Mouse (Mus musculus): ENCODE results near the gene Igfbp2.

Gene Igfbp2

DNA sequence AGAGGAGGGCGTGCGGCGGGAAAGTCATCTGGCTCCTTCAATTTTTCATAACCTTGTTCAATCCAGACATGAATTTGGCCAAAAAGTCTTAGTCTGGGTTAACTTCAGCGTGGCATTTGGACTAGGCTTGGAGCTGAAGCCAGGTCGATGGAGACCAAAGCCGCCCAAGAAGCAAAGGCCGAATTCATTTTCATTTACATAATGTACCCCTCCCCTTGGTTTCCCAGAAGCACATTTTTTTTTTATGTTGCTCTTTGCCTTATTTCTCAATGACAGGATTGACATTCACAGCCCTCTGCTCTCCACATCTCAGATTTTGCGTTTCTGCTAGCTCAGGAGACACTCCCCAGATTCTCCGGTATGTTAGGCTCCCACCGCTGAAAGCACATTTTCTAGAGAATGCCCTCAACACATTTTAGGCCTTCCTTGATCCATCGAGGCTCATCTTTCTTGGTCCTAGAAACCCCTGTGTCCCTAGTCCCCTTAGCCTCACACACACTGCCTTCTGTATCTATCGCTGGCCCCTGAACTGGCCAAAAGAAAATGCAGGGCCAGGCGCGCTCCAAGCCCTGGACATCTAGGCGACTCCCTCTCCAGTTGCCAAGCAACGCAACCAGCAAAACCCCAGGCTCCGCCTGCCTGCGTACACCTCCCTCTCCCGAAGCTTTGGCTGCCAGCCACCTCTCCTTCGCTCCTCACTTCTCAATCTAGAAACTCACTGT, 46.5 kb downstream of the Igfbp2 start:
- no peak for DNase-seq (ENCODE audit: extremely low read depth, low read depth, low spot score)

DNA sequence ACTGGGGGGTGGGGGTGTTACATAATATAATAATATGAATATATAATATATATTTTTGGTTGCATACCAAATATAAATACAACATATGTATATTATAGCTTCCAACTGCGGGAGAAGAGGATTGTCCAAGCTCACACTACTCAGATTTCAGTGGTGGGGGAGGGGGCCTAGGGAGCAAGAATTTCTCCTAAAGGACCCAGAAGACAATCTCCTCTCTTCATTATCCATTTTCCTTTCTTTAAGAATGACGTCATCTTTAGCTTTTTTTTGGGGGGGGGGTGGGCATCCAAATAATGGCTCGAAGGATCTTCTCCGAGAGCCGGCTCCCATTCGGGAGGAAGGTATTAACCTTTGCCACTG, 47.0 kb downstream of the Igfbp2 start:
- DNase-seq (ENCODE audit: extremely low read depth, low read depth, low spot score), result no peak

DNA sequence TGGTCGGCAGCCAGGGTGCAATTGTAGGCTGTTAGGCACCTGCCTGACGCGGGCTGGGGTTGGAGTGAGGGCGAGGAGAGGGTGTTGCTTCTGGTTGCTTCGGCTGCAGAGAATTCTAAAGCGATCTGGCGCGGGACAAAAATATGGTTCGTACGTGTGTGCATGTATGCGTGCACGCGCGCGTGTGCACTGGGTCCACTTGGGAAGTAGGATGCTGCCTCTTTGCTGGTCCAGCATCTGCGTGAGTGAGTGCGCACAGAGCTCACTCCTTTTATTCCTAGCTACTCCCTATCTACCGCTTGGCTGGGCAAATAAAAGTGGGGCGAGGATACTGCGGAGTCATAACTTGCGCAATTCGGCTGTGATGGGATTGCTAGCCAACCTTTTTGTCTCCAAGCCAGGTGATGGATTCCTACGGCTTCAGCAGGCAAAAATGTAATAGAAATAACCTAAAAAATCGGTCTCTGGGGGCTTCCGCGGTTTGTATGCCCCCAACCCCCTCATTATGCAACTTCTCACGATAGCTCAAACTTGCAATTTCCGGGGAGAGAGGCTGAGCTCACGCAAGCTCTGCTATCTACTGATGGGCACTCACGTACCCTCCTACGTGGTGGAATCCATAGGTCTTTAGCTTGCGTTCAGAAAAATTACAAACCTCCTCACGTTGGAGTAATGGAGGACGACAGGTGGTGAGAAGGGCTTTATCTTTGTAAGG, 47.6 kb downstream of the Igfbp2 start:
- DNase-seq (ENCODE audit: extremely low read depth, low read depth, low spot score), result no peak

DNA sequence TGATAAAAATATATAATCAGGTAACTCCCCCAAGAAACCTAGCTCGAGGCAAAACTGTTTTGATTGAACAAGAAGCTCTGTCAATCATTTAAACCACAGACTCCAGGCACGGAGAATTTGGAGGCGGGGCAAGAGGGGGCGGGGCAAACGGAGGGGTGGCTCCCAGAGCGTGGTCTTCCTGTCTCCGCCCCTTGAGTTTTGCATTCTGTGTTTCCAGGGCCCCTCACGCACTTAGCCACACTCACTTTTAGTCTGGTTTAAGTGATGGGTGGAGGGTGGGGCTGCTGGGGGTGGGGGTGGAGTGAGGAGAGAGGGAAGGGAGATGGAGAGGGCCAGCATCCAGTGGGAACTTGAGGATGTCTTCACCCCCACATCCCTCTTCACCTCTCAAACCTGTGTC, 48.2 kb downstream of the Igfbp2 start:
- DNase-seq (ENCODE audit: extremely low read depth, low read depth, low spot score), result no peak

DNA sequence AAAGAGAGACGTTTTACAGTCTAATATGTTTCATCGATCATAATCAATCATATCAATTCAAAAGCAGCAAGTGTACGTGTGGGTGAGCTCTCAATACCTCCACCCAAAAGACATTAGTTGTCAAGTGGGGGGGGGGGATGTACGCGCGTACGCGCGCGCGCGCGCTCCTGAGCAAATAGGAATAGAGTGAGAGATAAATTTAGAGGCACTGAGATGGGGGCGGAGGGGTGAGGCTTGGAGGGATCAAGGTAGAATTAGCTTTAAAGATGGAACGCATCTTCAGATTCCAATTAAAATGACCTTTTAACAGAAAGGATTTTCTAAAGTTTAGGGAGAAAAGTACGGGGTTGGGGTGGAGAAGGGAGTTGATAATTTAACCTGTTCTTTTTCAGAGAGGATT, 48.8 kb downstream of the Igfbp2 start:
- DNase-seq (ENCODE audit: extremely low read depth, low read depth, low spot score), result no peak

DNA sequence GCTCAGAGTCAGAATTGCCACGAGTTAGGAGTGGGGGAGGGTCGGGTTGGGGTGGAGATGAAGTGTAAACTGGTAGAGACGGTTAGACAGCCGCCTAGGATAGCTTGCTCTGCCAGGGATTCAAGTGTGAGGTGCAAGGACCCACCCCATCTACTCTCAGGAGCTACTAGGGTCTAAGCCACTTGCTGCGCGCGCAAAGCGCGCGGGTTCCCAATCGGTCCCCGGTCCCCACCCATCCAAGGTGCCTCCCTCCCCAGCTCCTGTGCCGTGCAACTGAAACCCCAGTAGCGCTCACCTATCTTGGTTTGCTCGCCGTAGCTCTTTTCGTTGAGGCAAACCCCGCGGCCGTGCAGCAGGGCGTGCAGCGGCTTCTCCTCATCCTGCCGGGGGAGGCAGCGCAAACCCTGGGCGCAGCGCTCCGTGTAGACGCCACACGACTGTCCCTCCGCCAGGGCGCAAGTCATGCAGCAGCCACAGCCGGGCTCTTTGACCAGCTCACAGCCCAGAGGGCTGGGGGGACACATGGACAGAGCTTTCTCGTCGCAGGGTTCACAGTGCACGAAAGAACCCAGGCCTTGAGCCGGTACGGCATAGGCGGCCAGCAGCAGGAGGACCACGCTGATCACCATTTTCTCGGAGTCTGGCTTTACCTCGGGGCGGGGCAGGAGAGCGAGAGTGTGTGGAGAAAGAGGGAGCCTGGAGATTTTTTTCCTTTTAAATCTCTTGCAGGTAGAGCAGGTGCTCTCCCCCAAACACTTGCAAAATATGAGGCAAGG, 49.4 kb downstream of the Igfbp2 start:
- no peak for DNase-seq (ENCODE audit: extremely low read depth, low read depth, low spot score)

DNA sequence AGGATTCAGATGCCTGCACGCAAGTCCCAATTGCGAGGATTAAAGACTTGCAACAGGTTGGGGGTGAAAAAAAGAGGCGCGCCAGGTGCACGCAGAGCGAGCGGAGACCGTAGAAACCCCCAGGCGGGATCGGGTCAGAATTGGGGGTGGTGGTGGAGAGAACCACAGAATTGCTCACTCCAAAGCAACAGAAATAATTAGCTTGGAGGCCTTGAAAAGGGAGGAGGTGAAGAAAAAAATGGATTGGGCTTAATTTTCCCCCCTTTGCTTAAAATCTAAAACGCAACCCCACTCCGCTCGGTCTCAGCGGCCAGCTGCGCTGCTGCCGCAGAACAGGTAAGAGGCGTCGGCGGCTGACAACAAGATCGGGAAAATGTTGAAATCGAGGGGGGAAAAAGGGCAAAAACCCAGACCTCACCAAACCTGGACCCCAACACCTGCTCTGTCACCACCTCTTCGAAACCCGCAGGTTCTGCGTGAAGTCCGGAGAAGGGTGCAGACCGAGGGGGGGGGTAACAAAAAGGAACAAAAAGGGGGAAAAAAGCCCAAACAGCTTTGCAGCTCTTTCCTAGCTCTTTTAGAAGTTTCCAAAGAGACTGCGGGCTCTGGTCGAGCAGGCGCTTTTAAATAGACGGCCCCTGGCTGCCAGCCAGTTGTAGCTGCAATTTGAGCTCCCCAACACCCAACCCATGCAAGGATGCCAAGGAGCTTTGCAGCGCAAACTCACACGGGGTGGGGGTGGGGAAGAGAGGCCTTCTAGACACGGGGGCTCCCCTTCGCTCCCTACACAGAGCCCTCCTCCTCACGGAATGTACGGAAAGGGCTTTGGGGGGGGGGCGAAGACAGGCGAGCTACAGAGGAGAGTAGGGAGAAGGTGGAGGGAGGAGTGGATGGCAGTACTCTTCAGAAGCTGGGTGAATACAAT, 50.2 kb downstream of the Igfbp2 start, which contains the start of gene Igfbp5:
Gene Igfbp5, minus strand, starts transcription at position 598 of the 925 bp plus-strand sequence.
- no peak for DNase-seq (ENCODE audit: extremely low read depth, low read depth, low spot score)

DNA sequence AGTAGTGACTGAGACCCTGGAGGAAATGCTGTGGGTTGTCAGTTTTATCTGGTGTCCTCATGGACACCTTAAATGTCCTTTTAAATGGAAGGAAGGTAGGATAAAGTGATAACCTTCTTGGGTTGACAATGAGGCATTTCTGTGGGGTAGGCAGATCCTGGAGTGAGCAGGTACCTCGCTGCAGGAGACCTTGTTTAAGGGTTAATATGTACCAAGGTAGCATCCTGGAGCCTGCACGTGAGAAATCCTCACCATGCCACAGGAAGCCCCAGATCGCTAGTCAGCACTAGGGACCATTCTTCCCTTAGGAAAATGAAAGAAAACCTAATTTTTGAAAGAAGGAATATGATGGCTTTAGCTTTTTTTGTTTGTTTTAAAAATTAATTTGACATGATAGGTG, 51.4 kb downstream of the Igfbp2 start:
- DNase-seq (ENCODE audit: extremely low read depth, low read depth, low spot score), result no peak

DNA sequence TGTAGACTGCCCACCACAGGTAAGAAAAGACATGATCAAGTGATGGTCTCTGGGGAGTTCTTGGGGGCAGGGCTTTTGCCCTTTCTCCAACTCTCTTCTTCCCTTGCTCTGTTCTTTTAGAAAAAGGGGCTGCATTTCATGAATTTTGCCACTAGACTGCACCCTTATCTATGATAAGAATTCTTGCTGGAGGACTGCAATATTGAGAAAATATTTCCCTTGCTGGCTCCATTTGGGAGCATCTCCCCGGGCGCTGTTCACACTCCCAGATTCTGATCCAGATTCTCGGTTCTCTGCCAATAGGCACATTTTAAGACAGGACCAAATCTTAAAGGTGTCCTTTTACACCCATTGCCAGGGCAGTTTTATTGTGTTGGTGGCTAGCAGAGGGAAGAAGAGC, 51.8 kb downstream of the Igfbp2 start:
- no peak for DNase-seq (ENCODE audit: extremely low read depth, low read depth, low spot score)

DNA sequence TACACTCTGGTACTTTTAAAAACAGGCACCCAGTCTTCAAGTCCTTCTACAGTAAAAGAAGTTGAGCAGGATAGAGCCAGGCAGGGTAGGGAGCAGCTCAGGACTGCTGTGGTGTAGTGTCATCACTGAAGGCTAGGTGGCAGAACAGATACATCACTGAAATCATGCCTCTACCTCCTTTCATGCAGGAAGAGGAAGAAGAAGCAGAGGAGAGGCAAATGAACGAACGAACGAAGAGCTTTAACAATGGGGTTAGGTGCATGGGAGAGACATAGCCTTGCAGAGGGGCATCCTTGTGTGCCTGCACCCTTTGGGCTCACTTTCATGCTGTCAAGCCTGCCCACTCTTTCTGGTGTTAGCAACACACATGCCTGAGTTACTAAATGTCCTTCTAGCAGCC, 53.6 kb downstream of the Igfbp2 start:
- DNase-seq (ENCODE audit: extremely low read depth, low read depth, low spot score), result no peak

DNA sequence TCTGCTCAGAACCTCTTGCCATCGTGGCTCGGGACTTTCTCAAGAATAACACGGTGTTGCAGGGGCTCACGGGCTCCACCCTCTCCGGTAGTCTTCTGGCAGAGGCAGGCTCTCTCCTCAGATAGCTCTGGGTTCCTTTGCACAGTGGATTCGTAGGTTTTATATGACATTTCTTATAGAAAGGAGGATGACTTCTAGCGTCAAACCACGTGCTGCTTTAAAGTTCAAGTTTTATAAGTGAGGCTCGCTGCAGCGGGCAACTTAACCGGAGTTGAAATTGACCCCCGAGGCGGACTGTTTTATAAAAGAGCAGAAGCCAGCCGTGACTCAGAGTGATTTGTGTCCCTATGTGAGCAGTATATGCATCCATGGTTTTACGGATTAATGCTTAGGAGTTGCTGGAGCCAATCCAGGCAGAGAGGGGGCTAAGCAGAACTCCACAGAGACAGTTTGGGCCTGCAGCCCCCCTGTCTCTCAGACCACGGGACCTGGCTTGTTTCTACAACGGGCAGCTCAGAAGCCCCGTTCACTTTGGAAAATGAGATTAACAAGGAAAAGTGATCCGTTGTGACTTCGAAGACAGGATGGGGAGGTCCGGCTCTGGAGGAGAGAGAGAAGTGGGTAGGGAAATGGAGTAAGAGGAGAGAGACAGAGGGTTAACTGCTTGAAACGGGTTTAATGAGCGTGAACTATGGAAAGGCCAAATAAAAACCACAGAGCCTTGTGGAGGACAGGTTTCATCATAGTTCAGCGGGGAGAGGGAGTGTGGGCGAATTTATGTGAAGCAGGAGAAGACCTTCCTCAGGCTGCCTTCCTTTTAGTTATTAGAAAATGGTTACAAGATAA, 54.4 kb downstream of the Igfbp2 start:
- no peak for DNase-seq (ENCODE audit: extremely low read depth, low read depth, low spot score)

DNA sequence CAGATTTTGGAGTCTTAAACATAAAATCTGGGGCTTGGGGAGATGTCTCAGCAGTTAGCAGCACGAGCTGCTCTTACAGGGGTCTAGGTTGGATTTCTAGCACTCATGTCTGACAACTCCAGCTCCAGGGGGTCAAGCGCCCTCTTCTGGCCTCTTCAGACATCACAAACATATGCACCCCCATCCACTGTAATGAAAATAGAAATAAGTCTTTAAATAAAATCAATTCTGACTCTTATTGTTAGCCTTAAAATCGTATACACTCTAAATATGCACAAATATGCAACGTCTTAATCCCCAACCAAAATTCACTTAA, 55.0 kb downstream of the Igfbp2 start:
- DNase-seq (ENCODE audit: extremely low read depth, low read depth, low spot score), result no peak

DNA sequence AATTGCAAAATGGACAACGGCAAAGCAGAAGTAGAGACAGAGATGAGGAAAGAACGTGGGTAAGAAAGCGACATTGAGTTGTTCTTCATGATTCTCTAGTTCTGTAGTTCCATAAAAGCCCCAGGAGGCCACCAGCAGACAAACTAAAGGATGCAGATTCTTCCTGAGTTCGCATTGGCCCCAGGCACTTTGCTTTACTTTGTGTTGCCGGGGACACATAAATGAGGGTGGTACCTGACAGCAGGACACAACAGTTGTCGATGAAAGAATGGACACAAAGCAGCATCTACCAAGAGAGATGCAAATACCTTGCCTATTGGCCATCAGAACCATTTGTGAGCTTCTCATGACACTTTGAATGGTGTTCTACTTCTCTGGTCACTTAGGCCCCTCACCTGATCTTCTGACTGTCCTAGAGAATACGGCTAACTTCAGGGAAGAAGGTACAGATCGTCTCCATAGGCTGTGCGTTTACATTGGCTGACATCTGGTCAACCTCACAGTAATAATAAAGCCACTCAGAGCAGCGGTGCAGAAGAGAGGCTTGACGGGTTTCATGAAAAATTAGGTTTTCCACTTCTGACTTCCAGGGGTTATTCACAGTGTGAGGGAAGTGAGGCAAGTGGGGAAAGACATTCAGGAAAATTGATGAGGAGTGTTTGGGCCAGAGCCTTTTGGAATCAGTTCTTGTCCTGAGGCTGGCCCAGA, 61.0 kb downstream of the Igfbp2 start:
- no peak for DNase-seq (ENCODE audit: extremely low read depth, low read depth, low spot score)

DNA sequence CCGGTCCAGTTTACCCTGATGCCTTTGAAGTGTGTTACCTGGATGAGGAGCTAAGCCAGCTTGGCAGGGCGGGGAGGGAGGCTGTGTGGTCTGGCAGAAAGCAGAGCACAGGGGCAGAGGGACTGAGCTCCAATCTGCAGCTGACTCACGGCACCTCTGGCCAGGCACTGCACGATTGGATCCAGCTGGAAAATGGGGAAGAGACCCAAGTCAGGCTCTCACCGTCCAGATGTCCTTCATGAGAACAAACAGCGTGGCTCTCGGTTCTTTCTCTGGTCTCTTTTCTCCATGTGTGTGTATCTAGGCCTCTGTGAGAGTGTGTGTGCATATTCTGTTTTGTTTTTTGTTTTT, 61.5 kb downstream of the Igfbp2 start:
- no peak for DNase-seq (ENCODE audit: extremely low read depth, low read depth, low spot score)

DNA sequence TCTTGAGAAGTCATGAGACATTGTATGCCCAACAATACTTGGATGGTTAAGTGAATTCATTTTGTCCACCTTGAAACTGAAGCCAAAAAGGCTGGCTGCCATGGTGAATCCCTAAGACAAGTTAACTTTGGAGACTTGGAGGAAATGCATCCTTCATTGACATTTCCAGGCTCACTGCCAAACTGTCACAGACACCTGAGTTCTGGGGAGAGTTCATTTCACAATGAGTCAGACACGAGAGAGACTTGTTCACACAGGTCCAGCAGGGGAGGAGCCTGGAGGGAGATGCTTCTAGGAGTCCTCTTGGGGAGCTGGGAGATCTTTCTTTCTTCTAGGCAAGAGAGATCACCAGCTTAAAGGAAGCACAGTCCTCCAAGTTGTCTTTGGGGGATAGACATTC, 63.6 kb downstream of the Igfbp2 start:
- DNase-seq (ENCODE audit: extremely low read depth, low read depth, low spot score), result peak; percentile 62

DNA sequence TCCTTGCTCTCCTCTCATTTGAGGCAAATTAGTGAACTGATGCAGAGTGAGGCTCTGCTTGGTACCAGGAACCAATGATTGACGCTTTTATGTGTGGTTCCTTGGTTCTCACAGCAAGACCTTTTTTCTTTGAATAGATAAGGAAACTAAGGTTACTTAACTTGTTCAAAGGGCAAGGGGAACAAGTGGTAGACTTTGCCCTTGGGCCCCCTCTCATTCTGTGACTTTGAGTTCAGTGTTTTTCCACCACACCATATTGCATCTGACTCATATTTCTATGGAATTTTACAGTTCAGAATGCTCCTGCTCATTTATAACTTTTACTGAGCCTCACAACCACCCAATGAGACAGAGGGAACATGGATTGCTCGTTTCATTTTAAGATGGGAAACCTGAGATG, 71.5 kb downstream of the Igfbp2 start:
- DNase-seq (ENCODE audit: extremely low read depth, low read depth, low spot score), result no peak
